ENCODE assay signal across 18 mouse cellular contexts in genomic region chr4:108990032-108990431, GRCm38 (mm10). TPM values are rescaled to one million over a fixed set of nuclear protein-coding genes. Genes with fewer than 3 reads are reported as not detected.
DNase-seq lines count a peak whose midpoint lies in the region; ATAC-seq and TF ChIP-seq lines count a peak whose summit lies in the region.
"Had no signal": no experiment of that assay in that cellular context is flagged by ENCODE, and none has a peak within 500 bp of the region (broad histone marks: within the 10 kb centered on the region; RNA-seq: fewer than 3 reads in every experiment).

No protein-coding gene starts in this region.

- H3K4me3 ChIP-seq in liver, embryonic 14.5 days (ENCODE audit: insufficient read depth in 1 of 2, low read depth in 2 of 2, low read length in 2 of 2): no peak overlapping the region
- no peak overlapping the region for H3K4me3 ChIP-seq in midbrain, embryonic 14.5 days (replicated peaks; ENCODE audit: low read depth, low read length)
- H3K4me3 ChIP-seq: forebrain, embryonic 15.5 days; left cerebral cortex, adult 2 months; limb, embryonic 13.5 days; neural tube, embryonic 13.5 days had no signal

- H3K4me2 ChIP-seq in liver, embryonic 14.5 days (ENCODE audit: low read depth): peak overlapping the region; percentile 57
- no peak overlapping the region for H3K4me2 ChIP-seq in midbrain, embryonic 14.5 days (ENCODE audit: low read length)
- H3K4me2 ChIP-seq: forebrain, embryonic 15.5 days; limb, embryonic 13.5 days; neural tube, embryonic 13.5 days had no signal

- ATAC-seq in liver, embryonic 14.5 days (ENCODE audit: insufficient read depth): peak; percentile 98
- no peak for ATAC-seq in midbrain, embryonic 14.5 days (ENCODE audit: low FRiP score, low TSS enrichment)
- ATAC-seq: forebrain, embryonic 15.5 days had no signal

- no peaks in the 10 kb centered on the region for H3K36me3 ChIP-seq in liver, embryonic 14.5 days (replicated peaks; ENCODE audit: control insufficient read depth, insufficient read depth, low read depth)
- no peaks in the 10 kb centered on the region for H3K36me3 ChIP-seq in midbrain, embryonic 14.5 days (ENCODE audit: control insufficient read depth, insufficient read depth, low read length)
- H3K36me3 ChIP-seq: forebrain, embryonic 15.5 days; limb, embryonic 13.5 days; neural tube, embryonic 13.5 days had no signal

- H3K9me3 ChIP-seq in liver, embryonic 14.5 days (ENCODE audit: control insufficient read depth, low read length): no peaks in the 10 kb centered on the region
- H3K9me3 ChIP-seq in midbrain, embryonic 14.5 days (ENCODE audit: control insufficient read depth, low read length): no peaks in the 10 kb centered on the region
- H3K9me3 ChIP-seq: forebrain, embryonic 15.5 days; limb, embryonic 13.5 days; neural tube, embryonic 13.5 days had no signal

- H3K9ac ChIP-seq in liver, embryonic 14.5 days (replicated peaks): peak overlapping the region; percentile 38
- no peak overlapping the region for H3K9ac ChIP-seq in midbrain, embryonic 14.5 days (replicated peaks; ENCODE audit: low read length)
- H3K9ac ChIP-seq: forebrain, embryonic 15.5 days; limb, embryonic 13.5 days; neural tube, embryonic 13.5 days had no signal

- no peak for TF ChIP-seq CTCF in liver, embryonic 14.5 days (IDR thresholded peaks at IDR 0.05; ENCODE audit: low read depth)

- peak; percentile 90 for DNase-seq in 3T3-L1 (ENCODE audit: low read depth, low spot score)
- DNase-seq in ES-CJ7 (ENCODE audit: low read depth, low spot score): peak; percentile 59
- DNase-seq in c-Kit-positive CD71-positive TER-119-negative erythroid progenitor cells, embryonic 14.5 days (ENCODE audit: low read depth): peak; percentile 56
- peak; percentile 79 to 82 (median 80) for DNase-seq in liver, embryonic 14.5 days (ENCODE audit: low read depth in 3 of 3, low spot score in 3 of 3)
- DNase-seq in thymus, postnatal 0 days (ENCODE audit: low spot score): no peak
- DNase-seq in testis, postnatal 14 days (ENCODE audit: low spot score): no peak
- no peak for DNase-seq in midbrain, embryonic 14.5 days
- DNase-seq: adrenal gland, adult 2 months; cerebellum, adult 9-10 months; gastrocnemius, postnatal 10 days; heart, postnatal 36 days; kidney, adult 8-10 months; lung, postnatal 10 days; thymus, postnatal 36 days had no signal

- no peak for TF ChIP-seq EP300 in liver, embryonic 14.5 days (IDR thresholded peaks at IDR 0.05; ENCODE audit: low read depth)

- H3K4me1 ChIP-seq in liver, embryonic 14.5 days (replicated peaks; ENCODE audit: control insufficient read depth in 2 of 2, insufficient read depth in 2 of 2, low read length in 1 of 2): peaks cover 14 to 20% of the 10 kb centered on the region in 2 experiments
- no peaks in the 10 kb centered on the region for H3K4me1 ChIP-seq in midbrain, embryonic 14.5 days (ENCODE audit: control insufficient read depth, insufficient read depth, low read length)
- H3K4me1 ChIP-seq: forebrain, embryonic 15.5 days; limb, embryonic 13.5 days; neural tube, embryonic 13.5 days had no signal

- H3K27me3 ChIP-seq in liver, embryonic 14.5 days (ENCODE audit: control insufficient read depth, insufficient read depth, low read length): no peaks in the 10 kb centered on the region
- H3K27me3 ChIP-seq in midbrain, embryonic 14.5 days (ENCODE audit: control insufficient read depth, insufficient read depth, low read length): no peaks in the 10 kb centered on the region
- H3K27me3 ChIP-seq: forebrain, embryonic 15.5 days; limb, embryonic 13.5 days; neural tube, embryonic 13.5 days had no signal

- peak overlapping the region; percentile 75 for H3K27ac ChIP-seq in liver, embryonic 14.5 days
- no peak overlapping the region for H3K27ac ChIP-seq in midbrain, embryonic 14.5 days (replicated peaks; ENCODE audit: low read depth, low read length)
- H3K27ac ChIP-seq: forebrain, embryonic 15.5 days; left cerebral cortex, adult 2 months; limb, embryonic 13.5 days; neural tube, embryonic 13.5 days had no signal

RNA-seq across cellular contexts. Expression of gene Nrd1, which starts 10.4 kb away (rescaled TPM):
- polyA plus RNA-seq in liver, embryonic 14.5 days (2012; rRNA removed): 31.8 and 40.4 TPM in 2 replicates
- polyA plus RNA-seq in liver, embryonic 14.5 days (2014; fragmentation: Nextera tagmentation; extraction: Ambion mirVana): 23.0 and 23.6 TPM in 2 replicates
- 42.1 and 52.5 TPM in 2 replicates for polyA plus RNA-seq in thymus, postnatal 0 days (2015; fragmentation: Nextera tagmentation; extraction: Ambion mirVana)
- polyA plus RNA-seq in midbrain, embryonic 14.5 days (2014; fragmentation: Nextera tagmentation; extraction: Ambion mirVana): 57.0 and 71.8 TPM in 2 replicates

Comparison
In these comparisons a context has a peak if more than half of its experiments do, and no peak if none do; other contexts are left out.
1. DNase-seq: peak in 3T3-L1 (single experiment), ES-CJ7 (single experiment), c-Kit-positive CD71-positive TER-119-negative erythroid progenitor cells, embryonic 14.5 days (single experiment) and liver, embryonic 14.5 days (3 of 3); none in thymus, postnatal 0 days (single experiment), testis, postnatal 14 days (single experiment) and midbrain, embryonic 14.5 days (single experiment).